Mouse (Mus musculus) hindbrain, embryonic 11.5 days (tissue): ENCODE data around the gene Galk1. TPM values are rescaled to one million over a fixed set of nuclear protein-coding genes. Genes with fewer than 3 reads are reported as not detected.
A peak's percentile ranks its signal among the peaks of the same experiment; 100 is the strongest.
"Not testable (repeated sequence)": the region's sequence is repeated elsewhere in the genome, so short reads cannot be mapped to it uniquely, and the experiment has no call there.

Experiments used
- ATAC-seq: fragments of 200-750 bp; cut with Nextera tagmentation; 2 replicates; pipeline ENCODE4 v1.8.0; 2017; ENCODE audit warnings: mild to moderate bottlenecking, moderate TSS enrichment, moderate library complexity; ENCODE audit not compliant: low FRiP score
- DNase-seq: peaks from one replicate; pipeline ENCODE4 v3.0.0-alpha.2; 2015; ENCODE audit warnings: low spot score
- H3K27ac ChIP-seq: fragments of 300-500 bp; sonication (generic); 2 replicates; pipeline ENCODE4 v1.5.1; 2014; ENCODE audit warnings: mild to moderate bottlenecking, low read depth, low read length
- H3K27me3 ChIP-seq: fragments of 300-500 bp; sonication (generic); 2 replicates; pipeline ENCODE4 v1.6.1; 2014; ENCODE audit warnings: mild to moderate bottlenecking, low read length, moderate library complexity, mixed read lengths; ENCODE audit not compliant: control insufficient read depth, insufficient read depth
- H3K36me3 ChIP-seq: fragments of 300-500 bp; sonication (generic); 2 replicates; pipeline ENCODE4 v1.6.1; 2014; ENCODE audit warnings: mild to moderate bottlenecking, low read length, moderate library complexity, mixed read lengths; ENCODE audit not compliant: control insufficient read depth, insufficient read depth
- H3K4me1 ChIP-seq: fragments of 300-500 bp; sonication (generic); replicated peaks from 2 replicates; pipeline ENCODE4 v1.6.1; 2014; ENCODE audit warnings: low read length, mixed read lengths; ENCODE audit not compliant: control insufficient read depth, insufficient read depth
- H3K4me2 ChIP-seq: fragments of 300-500 bp; sonication (generic); replicated peaks from 2 replicates; pipeline ENCODE4 v1.6.1; 2014; ENCODE audit warnings: mild to moderate bottlenecking, low read depth, low read length
- H3K4me3 ChIP-seq: fragments of 300-500 bp; sonication (generic); 2 replicates; pipeline ENCODE4 v1.5.1; 2014; ENCODE audit warnings: low read depth, low read length
- H3K9ac ChIP-seq: fragments of 300-500 bp; sonication (generic); 2 replicates; pipeline ENCODE4 v1.6.1; 2014; ENCODE audit warnings: low read depth, low read length
- H3K9me3 ChIP-seq: fragments of 300-500 bp; sonication (generic); 2 replicates; pipeline ENCODE4 v1.6.1; 2016; ENCODE audit warnings: low read length; ENCODE audit not compliant: control insufficient read depth
- WGBS: fragments of 180-500 bp; shearing (Covaris S2); extraction: QIAGEN DNeasy Blood & Tissue Kit; methylation state at CpG from one replicate; pipeline ENCODE4 v1.1.7; 2014; 5-methylcytosine and 5-hydroxymethylcytosine counted together
- polyA plus RNA-seq: library from polyadenylated mRNA; unstranded; fragments of >200 nt; fragmentation: Nextera tagmentation; extraction: Ambion mirVana; gene quantifications from 2 replicates; pipeline ENCODE4 v1.2.1, GENCODE M21; 2014

The Galk1 gene
- polyA plus RNA-seq, 1 experiment from 2014 or later, result 89.0 TPM

- no peak overlapping the region for H3K4me3 ChIP-seq
- no peak overlapping the region for H3K27ac ChIP-seq
- ATAC-seq (no peak), DNase-seq (peak; percentile 41)
- H3K9ac ChIP-seq, result no peak overlapping the region
- no peaks in the 10 kb centered on the region for H3K9me3 ChIP-seq
- no peaks in the 10 kb centered on the region for H3K27me3 ChIP-seq
- WGBS, result 48% methylated on average over 1 of the region's 1 CpGs
- no peaks in the 10 kb centered on the region for H3K36me3 ChIP-seq
- H3K4me2 ChIP-seq, result no peak overlapping the region
- no peaks in the 10 kb centered on the region for H3K4me1 ChIP-seq
These were observed 6.9 kb upstream of the Galk1 start for GRCm38 (mm10) chr11:116019360-116019791.

- H3K9ac ChIP-seq, H3K4me2 ChIP-seq, H3K36me3 ChIP-seq, H3K27me3 ChIP-seq, H3K4me1 ChIP-seq, DNase-seq, H3K4me3 ChIP-seq, H3K27ac ChIP-seq, ATAC-seq, H3K9me3 ChIP-seq: not testable (repeated sequence)
- WGBS, result 90% methylated on average over 4 of the region's 4 CpGs
These were observed 6.3 kb upstream of the Galk1 start for GRCm38 (mm10) chr11:116018867-116019266.

- H3K36me3 ChIP-seq, result no peaks in the 10 kb centered on the region
- DNase-seq (peak; percentile 58), ATAC-seq (no peak)
- no peaks in the 10 kb centered on the region for H3K9me3 ChIP-seq
- no peaks in the 10 kb centered on the region for H3K27me3 ChIP-seq
- no peak overlapping the region for H3K4me2 ChIP-seq
- no peak overlapping the region for H3K9ac ChIP-seq
- no peaks in the 10 kb centered on the region for H3K4me1 ChIP-seq
- 23% methylated on average over 6 of the region's 6 CpGs for WGBS
- no peak overlapping the region for H3K27ac ChIP-seq
- no peak overlapping the region for H3K4me3 ChIP-seq
These were observed 5.6 kb upstream of the Galk1 start for GRCm38 (mm10) chr11:116018106-116018505.

GRCm38 (mm10) chr11:116014821-116015220 is 2.3 kb upstream of the Galk1 start:
- Histone ChIP-seq H3K9me3 (no peaks in the 10 kb centered on the region), H3K9ac (no peak overlapping the region), H3K27ac (no peak overlapping the region), H3K4me2 (no peak overlapping the region), H3K4me3 (no peak overlapping the region), H3K4me1 (no peaks in the 10 kb centered on the region; the same call in 1 of the 2 replicates), H3K27me3 (no peaks in the 10 kb centered on the region), H3K36me3 (no peaks in the 10 kb centered on the region)
- ATAC-seq (no peak), DNase-seq (no peak)
- 72% methylated on average over 8 of the region's 8 CpGs for WGBS

- H3K9ac ChIP-seq, result peak overlapping the region; percentile 75
- H3K27ac ChIP-seq, result no peak overlapping the region
- peak overlapping the region; percentile 86 for H3K4me2 ChIP-seq
- no peaks in the 10 kb centered on the region for H3K9me3 ChIP-seq
- H3K36me3 ChIP-seq, result no peaks in the 10 kb centered on the region
- DNase-seq (peak; percentile 37), ATAC-seq (0 out of 2 replicates have a peak, but pooled peaks have one; percentile 2)
- WGBS, result 23% methylated on average over 14 of the region's 14 CpGs
- no peaks in the 10 kb centered on the region for H3K27me3 ChIP-seq
- peak overlapping the region; percentile 58 for H3K4me3 ChIP-seq
- H3K4me1 ChIP-seq, result no peaks in the 10 kb centered on the region; the same call in 1 of the 2 replicates
These were observed 824 bp downstream of the Galk1 start for GRCm38 (mm10) chr11:116011529-116012261.

- H3K4me2 ChIP-seq, result no peak overlapping the region
- DNase-seq, result no peak
- H3K9ac ChIP-seq, result no peak overlapping the region
- 93% methylated on average over 5 of the region's 5 CpGs for WGBS
- H3K36me3 ChIP-seq, result no peaks in the 10 kb centered on the region
- no peak for ATAC-seq
- no peaks in the 10 kb centered on the region; the same call in 1 of the 2 replicates for H3K27me3 ChIP-seq
- H3K4me3 ChIP-seq, result no peak overlapping the region
- no peak overlapping the region for H3K27ac ChIP-seq
- no peaks in the 10 kb centered on the region; the same call in 1 of the 2 replicates for H3K4me1 ChIP-seq
- no peaks in the 10 kb centered on the region for H3K9me3 ChIP-seq
These were observed 1.6 kb downstream of the Galk1 start for GRCm38 (mm10) chr11:116010948-116011347.

GRCm38 (mm10) chr11:116010146-116010545 is 2.4 kb downstream of the Galk1 start:
- Histone ChIP-seq H3K4me1 (peaks cover 6% of the 10 kb centered on the region), H3K9me3 (no peaks in the 10 kb centered on the region), H3K4me2 (no peak overlapping the region), H3K4me3 (no peak overlapping the region), H3K9ac (no peak overlapping the region), H3K36me3 (no peaks in the 10 kb centered on the region), H3K27ac (no peak overlapping the region), H3K27me3 (no peaks in the 10 kb centered on the region; the same call in 1 of the 2 replicates)
- no peak for ATAC-seq
- DNase-seq, result no peak
- 93% methylated on average over 8 of the region's 8 CpGs for WGBS

- no peak for DNase-seq
- Histone ChIP-seq H3K27me3 (no peaks in the 10 kb centered on the region; the same call in 1 of the 2 replicates), H3K36me3 (no peaks in the 10 kb centered on the region), H3K4me3 (no peak overlapping the region), H3K9ac (no peak overlapping the region), H3K27ac (no peak overlapping the region), H3K4me1 (peaks cover 10% of the 10 kb centered on the region), H3K4me2 (no peak overlapping the region), H3K9me3 (no peaks in the 10 kb centered on the region)
- no peak for ATAC-seq
- whole genome bisulfite sequencing, result 94% methylated on average over 11 of the region's 11 CpGs
These were observed 2.9 kb downstream of the Galk1 start for GRCm38 (mm10) chr11:116009661-116010060.

GRCm38 (mm10) chr11:116008832-116009375 is 3.6 kb downstream of the Galk1 start:
- Histone ChIP-seq H3K4me3 (no peak overlapping the region), H3K4me1 (peaks cover 12% of the 10 kb centered on the region), H3K9ac (no peak overlapping the region), H3K27me3 (no peaks in the 10 kb centered on the region; the same call in 1 of the 2 replicates), H3K36me3 (no peaks in the 10 kb centered on the region), H3K9me3 (no peaks in the 10 kb centered on the region), H3K4me2 (no peak overlapping the region), H3K27ac (no peak overlapping the region)
- no peak for ATAC-seq
- no peak for DNase-seq
- 90% methylated on average over 13 of the region's 13 CpGs for WGBS
